Mouse (Mus musculus): ENCODE data around the gene Slco6d1.

DNA sequence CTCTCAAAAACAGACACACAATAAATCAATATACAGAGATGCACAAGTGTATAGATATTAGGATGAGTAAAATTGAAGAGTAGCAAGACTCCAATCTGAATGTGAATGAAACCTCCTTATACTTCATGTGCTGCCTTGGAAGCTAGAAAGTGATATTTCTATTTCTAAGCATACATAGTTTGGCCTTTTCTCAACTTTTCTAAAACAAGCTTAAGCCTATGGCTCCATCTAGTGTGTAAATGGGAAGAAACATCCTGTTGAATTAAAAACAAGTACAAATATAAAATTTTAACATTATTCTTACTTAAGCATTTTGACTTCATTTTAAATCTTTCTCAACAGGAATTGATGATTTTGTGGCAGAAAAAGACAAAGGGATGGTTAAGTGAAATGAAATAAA is 28.9 kb upstream of the Slco6d1 start:
- TF ChIP-seq CTCF (IDR thresholded peaks at IDR 0.05; ENCODE audit: insufficient read depth, low read length): no peak
- no peak for TF ChIP-seq POLR2A (IDR thresholded peaks at IDR 0.05; ENCODE audit: borderline replicate concordance, extremely low read depth, low read depth, low read length)

Data from lung, adult 2 months (tissue).